Mouse (Mus musculus) kidney, postnatal 25 days (tissue): ENCODE results near the gene P4ha1.

Source experiments
- DNase-seq, 2 experiments: peaks; one replicate each; pipeline ENCODE4 v3.0.0; 2021; ENCODE audit warnings: mixed read lengths in 2 of 2

The P4ha1 gene

DNA sequence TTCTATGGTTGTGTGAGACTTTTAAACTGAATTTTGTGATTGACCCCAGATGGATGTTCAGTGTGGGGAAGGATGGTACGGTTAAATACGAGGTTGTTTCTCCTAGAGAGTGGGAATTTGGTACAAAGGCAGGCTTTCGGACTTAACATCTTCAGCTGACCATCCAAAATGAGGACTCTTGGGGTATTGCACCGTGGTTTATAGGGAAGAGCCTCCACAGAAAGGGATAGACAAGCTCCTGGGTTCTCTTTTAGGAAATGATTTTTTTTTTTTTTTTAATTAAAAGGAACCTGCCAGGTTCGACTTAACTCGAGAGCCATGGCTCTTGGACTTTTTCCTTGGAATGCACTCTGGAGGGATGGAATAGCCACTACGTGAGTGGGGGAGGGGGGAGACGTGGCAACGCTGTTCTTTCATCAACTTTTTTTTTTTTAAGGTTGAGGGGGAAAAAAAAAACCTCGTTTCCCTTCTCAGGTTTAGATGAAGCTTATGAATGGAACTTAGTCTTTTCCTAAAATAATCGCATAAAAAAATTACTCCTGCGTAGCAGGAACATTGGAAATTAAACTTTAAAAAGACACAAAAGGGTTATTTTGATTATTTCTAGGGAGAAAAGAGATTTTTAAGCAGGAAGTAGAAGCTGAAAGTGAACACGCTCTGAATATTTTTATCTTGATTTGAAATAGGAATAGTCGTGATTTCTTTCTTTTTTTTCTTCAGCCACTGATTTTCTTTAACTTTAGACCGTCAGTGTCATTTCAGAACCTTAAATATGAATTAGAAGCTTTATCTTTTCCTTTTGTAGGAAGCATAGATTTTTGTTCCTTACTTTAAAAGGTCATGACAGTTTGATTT is 1.4 kb downstream of the P4ha1 start:
- peak; percentile 52 for DNase-seq

DNA sequence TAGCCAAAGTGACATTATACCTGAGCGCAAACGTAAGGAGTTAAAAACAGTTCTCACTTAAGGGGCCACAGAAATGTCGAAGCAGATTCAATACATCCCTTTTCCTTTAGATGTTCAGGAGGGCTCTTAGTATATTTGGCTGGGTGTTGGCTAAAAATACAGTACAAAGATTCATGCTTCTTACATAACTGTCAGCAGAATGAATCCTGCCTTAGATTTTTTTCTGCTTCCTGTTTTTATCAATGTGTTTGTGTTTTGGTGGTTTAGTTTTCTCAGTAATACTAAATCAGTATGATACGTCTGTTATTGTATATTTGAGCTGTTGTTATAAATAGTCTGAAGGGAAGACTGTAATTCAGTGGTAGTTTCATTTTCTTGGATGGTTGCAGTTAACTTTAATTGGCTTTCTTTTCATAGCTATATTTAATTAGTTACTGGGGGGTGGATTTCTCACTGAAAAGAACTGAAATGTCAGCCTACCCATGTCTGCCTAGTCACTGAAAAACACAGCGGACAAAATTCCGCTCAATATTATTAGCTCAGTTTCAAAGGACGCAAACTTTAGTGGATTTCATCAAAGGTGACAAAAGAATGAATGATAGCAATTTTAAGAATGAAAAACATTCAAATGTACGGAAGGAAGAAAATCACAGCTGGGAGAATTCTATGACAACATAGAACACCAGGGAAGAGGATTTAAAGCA is 3.7 kb downstream of the P4ha1 start:
- DNase-seq, result no peak

DNA sequence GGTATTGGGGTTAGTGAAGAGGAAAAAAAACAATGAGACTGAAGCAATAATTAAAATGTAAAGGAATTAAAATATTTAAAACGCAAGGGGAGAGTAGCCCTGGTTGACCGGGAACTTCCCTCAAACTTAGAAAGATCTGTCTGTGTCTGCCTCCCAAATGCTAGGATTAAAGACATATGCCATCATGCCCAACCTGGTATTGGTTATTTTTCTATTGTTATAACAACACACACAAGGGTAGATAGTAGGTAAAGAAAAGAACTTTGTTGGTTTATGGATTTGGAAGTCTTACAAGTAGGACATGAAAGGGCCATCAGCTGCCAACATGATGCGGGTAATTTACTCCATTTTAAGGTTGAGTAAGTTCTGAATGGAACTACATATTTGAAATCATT is 4.2 kb downstream of the P4ha1 start:
- DNase-seq, result no peak

DNA sequence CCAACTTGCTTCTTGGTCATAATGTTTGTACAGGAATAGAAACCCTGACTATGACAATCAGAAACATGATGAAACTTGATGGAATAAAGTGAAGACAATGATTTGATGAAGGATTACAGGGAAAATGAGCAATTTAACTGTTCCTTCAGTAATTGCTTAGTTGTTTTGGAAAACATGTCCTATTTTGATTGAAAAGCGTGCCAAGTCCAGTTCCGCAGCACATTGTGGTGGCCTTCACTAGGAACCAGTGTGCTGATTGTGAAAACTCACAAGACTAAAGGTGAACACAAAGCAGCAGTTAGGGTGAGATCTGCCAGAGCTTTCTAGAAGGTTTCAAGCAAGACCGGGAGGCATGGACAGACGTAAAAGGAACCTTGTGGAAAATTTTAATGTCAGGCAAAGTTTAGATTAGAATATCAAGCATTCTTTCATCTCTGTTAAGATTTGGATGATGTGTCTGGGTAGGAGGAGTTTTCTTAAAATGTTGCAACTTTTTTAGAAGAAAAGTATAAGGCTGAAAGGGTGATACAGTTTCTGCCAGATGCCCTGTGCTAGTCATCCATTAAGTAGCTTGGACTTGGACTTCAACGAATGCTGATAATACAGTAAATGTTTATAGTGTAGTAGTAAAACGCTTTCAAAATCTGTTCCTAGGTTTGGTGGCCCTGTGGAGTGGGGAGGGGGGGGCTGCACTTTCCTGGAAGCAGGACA is 8.6 kb downstream of the P4ha1 start:
- no peak for DNase-seq

DNA sequence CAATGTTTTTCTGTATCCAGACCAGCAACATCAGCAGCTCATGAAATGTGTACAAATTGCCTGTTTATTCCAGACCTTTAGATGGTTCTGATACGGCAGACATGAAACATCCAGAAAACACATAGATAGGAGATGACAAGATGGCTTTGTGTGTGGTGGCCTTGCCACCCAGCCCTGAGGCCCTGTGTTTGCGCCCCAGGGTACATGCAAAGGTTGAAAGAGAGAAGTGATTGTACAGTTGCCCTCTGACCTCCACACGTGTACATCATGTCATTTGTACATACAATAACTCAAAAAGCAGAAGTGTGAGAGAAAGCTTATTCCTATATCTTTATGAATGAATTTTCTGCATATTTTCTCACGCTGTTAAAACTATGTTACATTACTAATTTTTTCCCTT is 10.3 kb downstream of the P4ha1 start:
- DNase-seq, result no peak

DNA sequence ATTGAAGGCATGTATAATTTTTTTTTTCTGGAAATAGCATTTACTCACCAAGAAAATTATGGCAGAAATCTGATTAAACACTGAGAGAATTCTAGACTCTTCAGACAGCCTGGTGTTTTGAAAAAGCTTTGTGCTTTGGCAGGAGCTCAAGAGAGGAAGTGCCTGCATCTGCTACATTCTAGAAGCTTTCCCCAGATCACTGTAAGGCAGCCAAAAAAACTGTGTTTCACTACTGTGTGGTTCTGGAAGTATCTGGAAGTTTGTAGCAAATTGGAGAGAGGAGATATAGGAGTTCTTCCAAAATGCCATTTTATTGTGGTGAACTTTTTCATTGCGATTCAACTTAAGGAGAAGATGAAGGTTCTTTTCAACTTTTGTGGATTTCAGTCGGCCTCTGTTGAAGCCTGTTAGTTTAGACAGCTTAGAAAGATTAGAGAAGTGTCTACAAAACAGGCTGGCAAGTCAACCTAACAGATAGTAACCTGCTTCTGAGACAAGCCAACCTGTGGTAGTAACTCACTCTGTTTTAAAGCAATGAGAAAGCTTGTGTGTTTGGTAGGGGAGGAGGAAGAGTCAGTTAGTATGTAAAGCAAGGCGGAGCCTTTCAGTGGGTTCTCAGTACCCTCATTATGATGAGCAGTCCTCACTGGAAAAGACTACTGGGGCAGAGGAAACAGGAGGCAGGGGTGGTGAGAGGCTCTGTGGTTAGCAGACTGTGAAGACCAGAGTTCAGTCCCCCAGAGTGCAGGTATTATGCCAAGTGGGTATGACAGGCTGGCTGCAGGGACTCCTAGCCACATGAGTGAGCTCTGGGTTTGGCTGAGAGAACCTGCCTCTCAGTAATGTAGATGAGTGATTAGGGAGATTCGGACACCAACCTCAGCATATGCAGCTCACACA is 12.1 kb downstream of the P4ha1 start:
- peak; percentile 65 to 87 for DNase-seq

DNA sequence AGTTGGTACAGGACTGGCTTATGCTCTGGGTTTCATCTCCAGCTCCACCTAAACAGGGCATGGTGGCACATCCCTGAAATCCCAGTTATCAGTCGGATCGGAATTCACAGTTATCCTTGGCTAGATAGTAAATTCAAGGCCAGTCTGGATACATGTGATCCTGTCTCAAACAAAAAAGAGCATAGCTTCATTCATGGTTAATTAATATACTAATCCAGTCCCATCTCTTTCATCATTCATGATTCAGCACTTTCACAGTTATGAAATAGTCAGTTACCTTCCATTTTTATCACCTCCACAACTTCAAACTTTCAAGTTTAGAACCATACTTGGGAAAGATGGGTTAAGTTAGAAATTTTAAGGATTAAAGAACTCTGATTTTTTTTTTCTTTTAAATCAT is 13.0 kb downstream of the P4ha1 start:
- no peak for DNase-seq

DNA sequence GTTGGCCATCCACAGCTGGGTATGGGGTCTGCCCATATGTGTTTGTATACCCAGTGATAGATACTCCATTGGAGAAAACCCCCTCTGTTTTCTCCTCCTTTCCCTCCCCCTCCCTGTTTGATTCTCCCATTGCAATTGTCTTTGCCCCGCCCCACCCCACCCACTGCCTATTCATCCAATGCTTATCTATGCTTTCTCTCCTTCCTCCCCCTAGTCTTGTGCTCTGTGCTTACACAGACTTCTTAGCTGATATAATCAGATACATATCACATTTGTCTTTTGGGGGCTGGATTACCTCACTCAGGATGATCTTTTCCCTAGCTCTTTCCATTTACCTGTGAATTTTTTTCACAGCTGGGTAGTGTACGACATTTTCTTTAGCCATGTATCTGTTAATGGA is 23.5 kb downstream of the P4ha1 start:
- no peak for DNase-seq

DNA sequence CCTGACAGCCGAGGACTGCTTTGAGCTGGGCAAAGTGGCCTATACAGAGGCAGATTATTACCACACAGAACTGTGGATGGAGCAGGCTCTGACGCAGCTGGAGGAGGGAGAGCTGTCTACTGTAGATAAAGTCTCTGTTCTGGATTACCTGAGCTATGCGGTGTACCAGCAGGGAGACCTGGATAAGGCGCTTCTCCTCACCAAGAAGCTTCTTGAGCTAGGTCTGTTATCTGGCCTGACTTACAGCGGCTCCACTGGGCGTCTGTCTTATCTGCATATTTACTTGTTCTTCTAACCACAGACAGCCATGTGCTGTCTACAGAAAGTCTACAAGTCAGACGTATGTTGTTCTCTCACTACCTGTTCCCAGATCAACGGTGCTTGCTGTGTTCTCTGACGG is 25.1 kb downstream of the P4ha1 start:
- no peak for DNase-seq

DNA sequence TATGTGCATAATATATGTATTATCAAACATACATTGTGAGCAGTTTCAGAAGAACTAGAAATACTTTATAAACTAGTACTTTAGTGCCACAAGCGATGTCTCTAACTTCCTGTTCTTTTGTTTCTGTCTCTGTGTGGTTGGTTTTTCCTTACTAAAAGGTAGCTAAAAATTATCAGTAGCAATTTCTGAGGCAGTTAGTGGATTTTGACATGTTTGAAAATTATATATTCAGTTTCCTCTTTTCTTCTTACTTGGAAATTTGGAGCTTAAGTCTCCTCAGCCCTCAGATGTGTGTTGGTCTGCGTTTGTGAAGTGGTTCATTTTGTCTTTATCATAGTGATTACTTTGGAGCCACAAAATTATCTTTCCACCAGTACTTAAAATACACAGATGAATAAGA is 26.4 kb downstream of the P4ha1 start:
- DNase-seq, result no peak

DNA sequence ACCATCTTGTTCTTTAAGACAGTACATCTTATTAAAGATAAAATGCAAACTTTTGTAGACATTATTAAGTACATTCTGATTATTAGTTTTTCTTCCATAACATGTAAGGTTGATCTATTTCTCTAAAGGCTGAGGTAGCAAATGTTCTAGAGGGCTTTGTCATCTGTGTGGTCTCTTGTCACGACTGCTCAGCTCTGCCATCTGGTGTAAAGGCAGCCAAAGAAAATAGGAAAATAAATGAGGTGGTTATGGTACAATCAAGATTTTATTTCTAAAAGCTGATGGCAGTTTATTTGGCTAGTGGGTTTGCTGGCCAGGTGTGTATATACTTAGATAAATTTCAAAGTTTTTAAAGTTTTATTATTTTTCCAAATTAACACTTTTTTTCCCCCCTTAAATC is 30.0 kb downstream of the P4ha1 start:
- no peak for DNase-seq

DNA sequence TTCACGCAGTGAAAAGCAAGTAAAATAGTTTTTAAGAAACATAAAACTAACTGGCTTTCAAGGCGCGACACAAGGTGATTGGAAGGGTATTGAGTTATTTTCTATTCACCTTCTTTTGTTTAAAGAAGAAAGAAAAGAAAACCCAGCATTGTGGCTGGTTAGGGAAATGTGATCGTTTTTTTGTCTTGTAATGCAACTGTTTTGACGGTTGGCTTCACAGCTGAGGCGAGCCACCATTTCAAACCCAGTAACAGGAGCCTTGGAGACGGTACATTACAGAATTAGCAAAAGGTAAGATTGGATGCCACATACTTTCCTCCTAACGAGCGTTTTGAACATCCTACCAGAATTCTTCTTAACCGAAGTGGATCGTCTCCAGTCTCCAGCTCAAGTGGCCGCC is 31.0 kb downstream of the P4ha1 start:
- DNase-seq, result no peak

DNA sequence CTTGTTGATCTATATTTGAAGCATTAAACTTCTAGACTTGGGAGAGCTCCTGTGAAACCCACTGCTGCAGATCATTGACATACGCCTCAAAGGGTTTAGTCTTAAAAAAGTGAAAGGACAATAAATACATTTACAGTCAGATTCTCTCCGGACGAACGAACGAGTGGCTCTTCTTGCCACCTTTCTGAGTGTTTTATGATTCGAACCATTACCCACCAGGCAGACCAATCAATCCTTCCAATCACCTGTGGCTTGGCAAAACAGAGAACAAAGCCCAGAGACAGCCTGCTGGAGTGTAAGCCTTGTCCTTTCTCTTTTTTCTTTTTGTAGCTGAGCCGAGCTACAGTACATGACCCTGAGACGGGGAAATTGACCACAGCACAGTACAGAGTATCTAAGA is 31.9 kb downstream of the P4ha1 start:
- DNase-seq, result no peak

DNA sequence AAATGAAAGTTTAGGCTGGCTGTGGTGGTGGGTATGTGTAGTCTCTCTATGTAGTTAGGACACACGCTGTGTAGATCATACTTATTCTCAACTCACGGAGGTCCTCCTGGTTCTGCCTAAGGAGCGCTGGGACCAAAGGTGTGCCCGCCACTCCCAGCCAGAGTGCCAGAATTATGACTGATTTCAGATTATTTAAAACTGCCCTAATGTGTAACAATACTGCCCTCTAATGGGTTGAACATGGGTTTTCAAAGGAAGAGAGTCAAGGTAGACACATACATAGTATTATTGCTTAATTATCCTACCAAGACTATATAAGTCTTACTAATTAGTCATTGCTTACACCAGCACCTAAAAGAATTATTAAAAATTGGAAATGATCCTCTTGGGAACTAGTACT is 35.6 kb downstream of the P4ha1 start:
- DNase-seq, result no peak

DNA sequence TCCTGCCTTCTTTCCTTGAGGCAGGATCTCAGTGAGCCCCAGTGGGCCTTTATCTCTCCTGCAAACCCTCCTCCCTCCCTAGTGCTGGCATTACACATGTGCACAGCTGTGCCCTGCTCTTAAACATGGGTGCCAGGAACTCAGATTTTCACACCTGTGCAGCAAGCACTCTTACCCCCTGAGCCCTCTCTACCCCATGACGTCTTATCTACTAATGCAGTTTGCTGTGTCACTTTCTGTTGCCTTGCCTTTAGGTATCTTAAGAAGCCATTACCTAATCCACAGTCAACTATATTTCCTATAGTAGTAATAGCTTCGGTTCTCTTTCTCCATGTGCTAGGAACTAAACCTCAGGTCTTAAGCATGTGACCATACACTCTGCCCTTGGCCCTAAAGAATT is 40.1 kb downstream of the P4ha1 start:
- DNase-seq, result no peak

DNA sequence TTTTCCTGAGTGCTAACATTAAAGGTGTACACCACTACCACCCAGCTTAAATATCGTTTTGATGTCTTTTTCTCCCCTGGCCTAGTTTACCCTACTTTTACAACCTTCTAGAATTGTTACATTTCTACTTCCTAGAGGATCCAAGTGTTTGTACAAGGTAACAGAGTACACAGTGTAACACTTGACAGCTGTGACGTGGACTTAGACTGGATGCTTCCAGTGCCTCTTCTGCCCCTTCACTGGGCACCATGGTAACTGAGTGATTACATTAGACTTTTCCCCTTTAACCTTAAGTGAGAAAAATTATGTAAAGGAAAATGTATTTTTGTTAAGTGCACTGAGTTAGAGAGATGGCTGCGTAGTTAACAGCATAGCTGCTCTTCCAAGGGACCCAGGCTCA is 41.5 kb downstream of the P4ha1 start:
- no peak for DNase-seq

DNA sequence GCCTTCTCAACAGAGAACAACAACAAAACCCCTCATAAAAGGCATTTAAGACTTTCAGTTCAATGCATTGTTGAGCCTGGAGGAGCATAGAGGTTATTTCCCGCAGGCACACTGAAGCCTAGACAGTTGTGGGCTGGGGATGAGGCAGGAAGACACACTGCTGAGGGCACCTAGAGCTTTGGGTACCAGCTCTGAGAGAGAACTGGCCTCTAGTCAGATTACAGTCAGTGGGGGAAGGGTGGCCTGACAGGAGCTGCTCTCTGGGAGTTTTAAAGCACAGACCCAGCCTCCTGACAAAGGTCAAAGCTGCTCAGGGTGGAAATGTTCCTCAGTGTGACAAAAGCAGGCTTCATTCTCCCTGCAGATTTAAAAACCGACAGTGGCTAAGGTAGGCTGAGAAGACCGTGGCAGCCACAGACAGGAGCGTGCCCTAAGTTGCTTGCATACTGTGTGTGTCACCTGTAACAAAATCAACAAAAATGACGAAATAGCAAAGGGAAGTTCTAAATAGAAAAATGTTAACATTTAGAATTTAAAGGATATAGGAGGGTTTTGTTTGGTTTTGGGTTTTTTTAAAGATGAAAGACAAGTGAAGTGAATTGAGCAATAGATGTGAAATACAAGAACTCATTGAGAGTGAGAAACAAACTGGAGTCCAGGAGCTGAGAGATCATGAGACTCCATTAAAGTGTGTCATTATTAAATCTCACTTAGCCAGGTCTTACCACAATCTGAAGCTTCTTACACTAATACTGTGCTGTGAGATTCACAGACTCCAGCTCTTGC is 42.9 kb downstream of the P4ha1 start:
- no peak for DNase-seq

DNA sequence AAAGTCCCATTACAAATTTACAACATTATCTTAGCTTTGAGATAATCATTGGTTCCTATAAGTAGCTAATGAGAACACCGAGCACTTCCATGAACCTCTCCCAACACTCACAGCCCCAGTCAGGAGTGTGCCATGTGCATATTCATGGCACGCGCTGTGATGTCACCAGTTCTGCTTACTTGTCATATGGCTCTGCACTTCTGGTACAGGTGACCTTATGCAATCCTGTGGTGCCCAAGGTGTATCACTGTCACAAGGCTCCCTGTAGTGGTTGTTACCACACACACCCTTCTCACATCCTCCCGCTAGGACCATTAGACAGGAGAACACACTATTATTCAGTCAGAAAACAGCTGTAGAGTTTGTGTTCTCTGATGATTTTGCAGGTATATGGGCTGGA is 43.6 kb downstream of the P4ha1 start:
- no peak for DNase-seq

DNA sequence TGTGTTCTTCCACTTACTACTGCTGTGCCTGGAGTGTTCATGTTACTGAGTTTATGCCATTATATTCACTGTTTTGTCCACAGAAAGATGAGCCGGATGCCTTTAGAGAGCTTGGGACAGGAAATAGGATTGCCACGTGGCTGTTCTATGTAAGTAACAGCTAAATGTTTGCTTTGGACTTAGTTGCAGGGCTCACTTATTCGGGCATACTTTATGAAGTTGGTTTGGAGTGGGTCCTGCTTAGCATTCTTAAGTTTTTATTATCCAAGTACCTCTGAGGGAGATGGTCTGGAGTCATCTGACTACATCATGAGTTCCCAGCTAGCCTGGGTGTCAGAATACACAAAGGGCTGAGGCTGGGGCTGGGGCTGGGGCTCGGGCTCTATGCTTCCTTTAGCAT is 44.1 kb downstream of the P4ha1 start:
- no peak for DNase-seq

DNA sequence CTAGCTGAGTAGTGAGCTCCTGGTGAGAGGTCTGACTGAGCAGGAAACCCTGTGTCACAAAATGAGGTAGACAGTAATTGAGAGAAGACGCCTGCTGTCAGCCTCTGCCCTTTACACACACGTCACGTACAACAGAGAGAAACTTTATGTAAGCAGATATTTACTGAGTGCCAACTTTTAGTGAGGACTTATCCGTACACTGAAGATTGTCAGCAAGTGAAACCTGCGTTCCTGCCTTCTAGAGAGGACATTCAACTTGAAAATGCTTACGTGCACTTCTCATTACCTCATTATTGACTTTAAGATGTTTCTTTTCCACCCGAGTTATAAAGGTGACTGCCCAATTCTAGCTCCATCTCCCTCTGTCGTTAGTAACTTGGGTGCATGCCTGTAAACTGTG is 45.6 kb downstream of the P4ha1 start:
- DNase-seq, result no peak

DNA sequence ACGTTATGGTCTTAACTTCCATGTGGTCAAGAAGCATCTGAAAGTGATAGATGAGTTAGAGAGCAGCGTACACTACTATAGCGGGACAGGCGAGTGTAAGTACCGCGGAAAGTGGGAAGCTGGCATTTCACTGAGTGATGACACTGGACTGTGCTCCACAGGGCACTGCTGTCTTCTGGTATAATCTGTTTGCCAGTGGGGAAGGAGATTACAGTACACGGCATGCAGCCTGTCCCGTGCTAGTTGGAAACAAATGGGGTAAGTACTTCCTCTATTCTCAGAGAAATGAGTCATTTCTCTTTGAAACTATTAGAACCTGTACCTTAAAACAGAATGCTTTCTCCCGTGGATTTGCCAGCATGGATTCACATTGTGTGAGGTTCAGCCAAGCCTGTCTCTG is 46.3 kb downstream of the P4ha1 start:
- no peak for DNase-seq

DNA sequence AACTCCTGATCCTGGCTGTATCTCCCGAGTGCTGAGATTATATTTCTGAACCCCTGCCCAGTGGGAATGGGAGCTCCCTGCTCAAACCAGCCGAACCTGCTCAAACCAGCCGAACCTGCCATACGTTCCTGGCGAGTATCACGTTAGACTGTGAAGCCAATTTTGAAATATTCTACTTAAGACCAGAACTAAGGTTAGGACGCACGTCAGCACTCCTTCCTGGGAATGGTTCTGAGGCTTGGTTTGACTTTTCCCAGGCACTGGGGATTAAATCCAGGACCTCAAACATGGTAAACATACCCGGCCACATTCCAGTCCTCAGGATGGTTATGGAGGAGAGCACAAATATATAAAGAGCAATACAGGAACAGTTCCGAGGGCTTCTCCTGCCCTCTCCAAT is 54.8 kb downstream of the P4ha1 start:
- no peak for DNase-seq
